Mouse (Mus musculus): ENCODE data around the gene Steap4.
"Not testable (repeated sequence)": the region's sequence is repeated elsewhere in the genome, so short reads cannot be mapped to it uniquely, and the experiment has no call there.

DNA sequence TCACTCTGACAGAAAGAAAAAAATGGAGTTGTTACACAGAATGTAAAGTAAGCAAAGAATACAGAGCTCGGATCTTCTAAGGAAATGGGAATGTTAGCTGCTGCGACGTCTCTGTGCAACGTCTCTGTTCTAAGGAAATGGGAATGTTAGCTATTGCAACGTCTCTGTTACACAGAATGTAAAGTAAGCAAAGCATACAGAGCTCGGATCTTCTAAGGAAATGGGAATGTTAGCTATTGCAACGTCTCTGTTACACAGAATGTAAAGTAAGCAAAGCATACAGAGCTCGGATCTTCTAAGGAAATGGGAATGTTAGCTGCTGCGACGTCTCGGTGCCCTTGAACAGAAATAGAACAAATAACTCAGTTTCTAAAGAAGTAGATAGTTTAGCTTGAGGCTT lies 26.8 kb upstream of the Steap4 start:
- not testable (repeated sequence) for TF ChIP-seq CTCF (IDR thresholded peaks at IDR 0.05; ENCODE audit: low read depth, low read length); GATA1 (IDR thresholded peaks at IDR 0.05; ENCODE audit: borderline replicate concordance, low read length); TAL1 (conservative IDR thresholded peaks at IDR 0.05; ENCODE audit: low read depth, low read length)
